Mouse (Mus musculus) left cerebral cortex, postnatal 25 days (tissue): ENCODE data around the gene Jade2. TPM values are rescaled to one million over a fixed set of nuclear protein-coding genes. Genes with fewer than 3 reads are reported as not detected.

ENCODE experiments used
- DNase-seq, 2 experiments: peaks; one replicate each; pipeline ENCODE4 v3.0.0; 2022; ENCODE audit warnings: low spot score in 2 of 2, mixed read lengths in 1 of 2
- intact Hi-C: fragments of 180-260 bp; cut with DNase I; formaldehyde crosslinking; loops from one replicate; pipeline ENCODE4 v1.15.1; 2025
- total RNA-seq, 2 experiments: library from RNA; stranded (reverse); gene quantifications; 2 replicates each; pipeline ENCODE4 v1.2.3; 2021

The Jade2 gene
- total RNA-seq, 2 experiments from 2014 or later: 28.7 to 34.5 TPM

GRCm38 (mm10) chr11:51858528-51859051, 1.1 kb upstream of the Jade2 start:
- intact Hi-C loops: loop anchor here (1.0 kb wide), 2 partner anchors 40 to 58 kb away; no protein-coding TSS in a partner anchor
- peak; percentile 65 to 66 for DNase-seq

- intact Hi-C loops: loop anchor here (1.0 to 2.0 kb wide), 3 partner anchors 40 to 241 kb away; partner anchors contain the start of gene Ppp2ca
- DNase-seq: peak; percentile 71 to 74
Measured at GRCm38 (mm10) chr11:51857818-51858527, 520 bp upstream of the Jade2 start.

- intact Hi-C loops: loop anchor here (1.0 to 2.0 kb wide), 3 partner anchors 111 to 242 kb away; partner anchors contain the start of genes Cdkn2aipnl, Ppp2ca and Ube2b
- peak; percentile 51 to 61 for DNase-seq
Measured at GRCm38 (mm10) chr11:51856616-51857080, 805 bp downstream of the Jade2 start.

- intact Hi-C loops: loop anchor here (1.0 to 2.0 kb wide), 4 partner anchors 35 to 243 kb away; partner anchors contain the start of genes Cdkn2aipnl, Ppp2ca and Ube2b
- DNase-seq: peak; percentile 76 to 77
Measured at GRCm38 (mm10) chr11:51855818-51856615, 1.4 kb downstream of the Jade2 start.

GRCm38 (mm10) chr11:51854981-51855817, 2.3 kb downstream of the Jade2 start:
- intact Hi-C loops: loop anchor here (1.0 kb wide), 1 partner anchor 34 kb away; no protein-coding TSS in a partner anchor
- peak; percentile 60 to 64 for DNase-seq

GRCm38 (mm10) chr11:51852595-51852994, 4.9 kb downstream of the Jade2 start:
- DNase-seq: no peak
- intact Hi-C loops: no loop called here

GRCm38 (mm10) chr11:51852091-51852521, 5.3 kb downstream of the Jade2 start:
- DNase-seq: no peak
- intact Hi-C loops: no loop called here

- no peak for DNase-seq
- intact Hi-C loops: no loop called here
Measured at GRCm38 (mm10) chr11:51850741-51851330, 6.6 kb downstream of the Jade2 start.

- intact Hi-C loops: no loop called here
- no peak for DNase-seq
Measured at GRCm38 (mm10) chr11:51848324-51848723, 9.1 kb downstream of the Jade2 start.

GRCm38 (mm10) chr11:51847902-51848301, 9.6 kb downstream of the Jade2 start:
- DNase-seq: no peak
- intact Hi-C loops: no loop called here

- intact Hi-C loops: no loop called here
- no peak for DNase-seq
Measured at GRCm38 (mm10) chr11:51845981-51846883, 11.2 kb downstream of the Jade2 start.

- no peak for DNase-seq
- intact Hi-C loops: no loop called here
Measured at GRCm38 (mm10) chr11:51844529-51845098, 12.8 kb downstream of the Jade2 start.

GRCm38 (mm10) chr11:51843898-51844297, 13.6 kb downstream of the Jade2 start:
- no peak for DNase-seq
- intact Hi-C loops: no loop called here

- intact Hi-C loops: no loop called here
- no peak for DNase-seq
Measured at GRCm38 (mm10) chr11:51843168-51843567, 14.3 kb downstream of the Jade2 start.

GRCm38 (mm10) chr11:51841149-51841548, 16.3 kb downstream of the Jade2 start:
- DNase-seq: no peak
- intact Hi-C loops: no loop called here

- intact Hi-C loops: no loop called here
- DNase-seq: no peak
Measured at GRCm38 (mm10) chr11:51840657-51841056, 16.8 kb downstream of the Jade2 start.

GRCm38 (mm10) chr11:51839973-51840372, 17.5 kb downstream of the Jade2 start:
- intact Hi-C loops: no loop called here
- no peak for DNase-seq
